Mouse (Mus musculus) right cerebral cortex, postnatal 36 days (tissue): ENCODE data around the gene Ccdc6.
"Not testable (repeated sequence)": the region's sequence is repeated elsewhere in the genome, so short reads cannot be mapped to it uniquely, and the experiment has no call there.

ENCODE experiments used
- DNase-seq, 2 experiments: peaks; one replicate each; pipeline ENCODE4 v3.0.0; 2022; ENCODE audit warnings: low spot score in 2 of 2, mixed read lengths in 1 of 2

The Ccdc6 gene

GRCm38 (mm10) chr10:70204505-70205399 lies 107.8 kb downstream of the Ccdc6 start, which contains the start of gene Mrln:
TSS of gene Mrln (plus strand) at chr10:70204664.
- no peak for DNase-seq

- DNase-seq: no peak
These were observed 114.4 kb downstream of the Ccdc6 start for GRCm38 (mm10) chr10:70211281-70211680.

GRCm38 (mm10) chr10:70220971-70221370 lies 124.0 kb downstream of the Ccdc6 start:
- DNase-seq: no peak

- DNase-seq: not testable (repeated sequence)
These were observed 125.3 kb downstream of the Ccdc6 start for GRCm38 (mm10) chr10:70222231-70222630.

- no peak for DNase-seq
These were observed 127.7 kb downstream of the Ccdc6 start for GRCm38 (mm10) chr10:70224571-70224970.

GRCm38 (mm10) chr10:70225760-70226159 lies 128.8 kb downstream of the Ccdc6 start:
- DNase-seq: no peak

GRCm38 (mm10) chr10:70226608-70227007 lies 129.7 kb downstream of the Ccdc6 start:
- DNase-seq: no peak

- DNase-seq: no peak
These were observed 133.4 kb downstream of the Ccdc6 start for GRCm38 (mm10) chr10:70230352-70230751.

GRCm38 (mm10) chr10:70237936-70238335 lies 141.0 kb downstream of the Ccdc6 start:
- no peak for DNase-seq
